Mouse (Mus musculus) hindbrain, embryonic 14.5 days (tissue): ENCODE measurements at regions not wholly inside any gene's neighbourhood (a gene's known extent, or its start where the extent isn't known, plus 50 kb on each side); places are given as distances from the start of the nearest gene placed in this dataset.

Experiments used
- ATAC-seq: fragments of 200-750 bp; cut with Nextera tagmentation; 2 replicates; pipeline ENCODE4 v1.8.0; 2017; ENCODE audit warnings: moderate number of reproducible peaks, mild to moderate bottlenecking, moderate TSS enrichment, moderate library complexity; ENCODE audit not compliant: low FRiP score
- DNase-seq: peaks from one replicate; pipeline ENCODE4 v3.0.0-alpha.2; 2015; ENCODE audit warnings: low spot score
- H3K27ac ChIP-seq: fragments of 300-500 bp; sonication (generic); 2 replicates; pipeline ENCODE4 v1.5.1; 2014; ENCODE audit warnings: mild to moderate bottlenecking, moderate library complexity
- H3K27me3 ChIP-seq: fragments of 300-500 bp; sonication (generic); 2 replicates; pipeline ENCODE4 v1.6.1; 2014; ENCODE audit warnings: mild to moderate bottlenecking, low read length, mixed read lengths; ENCODE audit not compliant: control insufficient read depth, insufficient read depth
- H3K36me3 ChIP-seq: fragments of 300-500 bp; sonication (generic); replicated peaks from 2 replicates; pipeline ENCODE4 v1.6.1; 2014; ENCODE audit not compliant: control insufficient read depth, insufficient read depth
- H3K4me1 ChIP-seq: fragments of 300-500 bp; sonication (generic); replicated peaks from 2 replicates; pipeline ENCODE4 v1.6.1; 2014; ENCODE audit warnings: antibody characterized with exemption, low read length, mixed read lengths; ENCODE audit not compliant: control insufficient read depth, insufficient read depth
- H3K4me2 ChIP-seq: fragments of 300-500 bp; sonication (generic); replicated peaks from 2 replicates; pipeline ENCODE4 v1.6.1; 2014; ENCODE audit warnings: mild to moderate bottlenecking, moderate library complexity
- H3K4me3 ChIP-seq: fragments of 300-500 bp; sonication (generic); replicated peaks from 2 replicates; pipeline ENCODE4 v1.5.1; 2014; ENCODE audit warnings: mild to moderate bottlenecking, low read length
- H3K9ac ChIP-seq: fragments of 300-500 bp; sonication (generic); 2 replicates; pipeline ENCODE4 v1.6.1; 2014
- H3K9me3 ChIP-seq: fragments of 300-500 bp; sonication (generic); 2 replicates; pipeline ENCODE4 v1.6.1; 2016; ENCODE audit warnings: low read length; ENCODE audit not compliant: control insufficient read depth
- WGBS: fragments of 180-500 bp; shearing (Covaris S2); extraction: QIAGEN DNeasy Blood & Tissue Kit; methylation state at CpG from one replicate; pipeline ENCODE4 v1.1.7; 2014; 5-methylcytosine and 5-hydroxymethylcytosine counted together

- Histone ChIP-seq H3K4me1 (no peaks in the 10 kb centered on the region), H3K27ac (no peak overlapping the region), H3K9me3 (no peaks in the 10 kb centered on the region), H3K9ac (no peak overlapping the region), H3K4me2 (no peak overlapping the region), H3K36me3 (no peaks in the 10 kb centered on the region), H3K4me3 (no peak overlapping the region), H3K27me3 (no peaks in the 10 kb centered on the region)
- ATAC-seq (no peak), DNase-seq (no peak)
- 77% methylated on average over 2 of the region's 2 CpGs for WGBS
These were observed 99.1 kb downstream of the Gpr65 start for GRCm38 (mm10) chr12:98367583-98367982.

GRCm38 (mm10) chr12:98370771-98371170 lies 102.3 kb downstream of the Gpr65 start:
- ATAC-seq = no peak
- H3K27ac ChIP-seq = no peak overlapping the region
- no peaks in the 10 kb centered on the region for H3K4me1 ChIP-seq
- no peak overlapping the region for H3K9ac ChIP-seq
- H3K27me3 ChIP-seq = no peaks in the 10 kb centered on the region
- no peak overlapping the region for H3K4me2 ChIP-seq
- no peaks in the 10 kb centered on the region for H3K9me3 ChIP-seq
- no peaks in the 10 kb centered on the region for H3K36me3 ChIP-seq
- DNase-seq = no peak
- H3K4me3 ChIP-seq = no peak overlapping the region
- WGBS = 79% methylated on average over 3 of the region's 3 CpGs

GRCm38 (mm10) chr12:98375214-98375910 lies 106.9 kb downstream of the Gpr65 start:
- Histone ChIP-seq H3K4me2 (no peak overlapping the region), H3K27me3 (no peaks in the 10 kb centered on the region), H3K4me3 (no peak overlapping the region), H3K27ac (no peak overlapping the region), H3K36me3 (no peaks in the 10 kb centered on the region), H3K4me1 (no peaks in the 10 kb centered on the region), H3K9me3 (no peaks in the 10 kb centered on the region), H3K9ac (no peak overlapping the region)
- ATAC-seq (no peak), DNase-seq (no peak)
- WGBS = 94% methylated on average over 7 of the region's 7 CpGs
